8 mouse cellular contexts compared by ENCODE assay signal in genomic region chr7:141454967-141455551, GRCm38 (mm10). TPM values are rescaled to one million over a fixed set of nuclear protein-coding genes. Genes with fewer than 3 reads are reported as not detected.
DNase-seq lines count a peak whose midpoint lies in the region; ATAC-seq and TF ChIP-seq lines count a peak whose summit lies in the region.

TSS of gene Pnpla2 (plus strand) at chr7:141455198.

- H3K36me3 ChIP-seq in E14TG2a.4 (ENCODE audit: insufficient read depth, low read length): peaks cover 40% of the 10 kb centered on the region
- peaks cover 36% of the 10 kb centered on the region for H3K36me3 ChIP-seq in forebrain, embryonic 12.5 days (replicated peaks)
- H3K36me3 ChIP-seq in heart, embryonic 16.5 days (ENCODE audit: control insufficient read depth, insufficient read depth): peaks cover 33% of the 10 kb centered on the region
- H3K36me3 ChIP-seq in liver, postnatal 0 days (replicated peaks; ENCODE audit: insufficient read depth, low read length): peaks cover 37% of the 10 kb centered on the region
- H3K36me3 ChIP-seq in neural tube, embryonic 13.5 days: peaks cover 39% of the 10 kb centered on the region

- peak within 1 kb of the TSS; percentile 85 for H3K4me2 ChIP-seq in forebrain, embryonic 12.5 days
- H3K4me2 ChIP-seq in heart, embryonic 16.5 days (ENCODE audit: low read depth, low read length): peak within 1 kb of the TSS; percentile 95
- H3K4me2 ChIP-seq in liver, postnatal 0 days (ENCODE audit: low read depth, low read length): peak within 1 kb of the TSS; percentile 93
- H3K4me2 ChIP-seq in neural tube, embryonic 13.5 days: peak within 1 kb of the TSS; percentile 89

- peaks cover 20% of the 10 kb centered on the region for H3K27me3 ChIP-seq in E14TG2a.4 (ENCODE audit: insufficient read depth, low read length)
- H3K27me3 ChIP-seq in forebrain, embryonic 12.5 days: peaks cover 19% of the 10 kb centered on the region
- H3K27me3 ChIP-seq in heart, embryonic 16.5 days (ENCODE audit: control insufficient read depth, insufficient read depth, low read length): no peaks in the 10 kb centered on the region
- no peaks in the 10 kb centered on the region for H3K27me3 ChIP-seq in liver, postnatal 0 days (ENCODE audit: insufficient read depth, low read length)
- H3K27me3 ChIP-seq in neural tube, embryonic 13.5 days: peaks cover 16% of the 10 kb centered on the region

- WGBS in forebrain, embryonic 12.5 days: under 1% methylated on average over 45 of the region's 45 CpGs
- WGBS in heart, embryonic 16.5 days: 0% methylated on average over 45 of the region's 45 CpGs
- WGBS in liver, postnatal 0 days (ENCODE audit: insufficient replicate concordance): under 1% methylated on average over 45 of the region's 45 CpGs
- WGBS in neural tube, embryonic 13.5 days: under 1% methylated on average over 45 of the region's 45 CpGs

- H3K4me1 ChIP-seq in E14TG2a.4 (replicated peaks; ENCODE audit: low read depth, low read length): peaks cover 75% of the 10 kb centered on the region
- peaks cover 21% of the 10 kb centered on the region for H3K4me1 ChIP-seq in forebrain, embryonic 12.5 days
- peaks cover 17% of the 10 kb centered on the region for H3K4me1 ChIP-seq in heart, embryonic 16.5 days (ENCODE audit: control insufficient read depth, insufficient read depth, low read length)
- H3K4me1 ChIP-seq in liver, postnatal 0 days (ENCODE audit: insufficient read depth): peaks cover 25% of the 10 kb centered on the region
- H3K4me1 ChIP-seq in neural tube, embryonic 13.5 days (replicated peaks): peaks cover 24% of the 10 kb centered on the region

- peak within 1 kb of the TSS; percentile 91 for H3K4me3 ChIP-seq in E14TG2a.4 (replicated peaks; ENCODE audit: low read length)
- H3K4me3 ChIP-seq in forebrain, embryonic 12.5 days (replicated peaks): peak within 1 kb of the TSS; percentile 51
- H3K4me3 ChIP-seq in heart, embryonic 16.5 days (ENCODE audit: low read length): peak within 1 kb of the TSS; percentile 69
- peak within 1 kb of the TSS; percentile 77 for H3K4me3 ChIP-seq in liver, postnatal 0 days (ENCODE audit: low read depth, low read length)
- peak within 1 kb of the TSS; percentile 69 for H3K4me3 ChIP-seq in neural tube, embryonic 13.5 days

- peak; percentile 83 for ATAC-seq in forebrain, embryonic 12.5 days (ENCODE audit: low FRiP score)
- ATAC-seq in heart, embryonic 16.5 days (replicated peaks; ENCODE audit: extremely low read depth, insufficient read depth, low FRiP score): peak; percentile 87
- ATAC-seq in liver, postnatal 0 days: peak; percentile 86
- peak; percentile 79 for ATAC-seq in neural tube, embryonic 13.5 days (ENCODE audit: low read depth)

- peak; percentile 22; the same call in 1 of the 2 replicates for TF ChIP-seq EP300 in liver, postnatal 0 days (IDR thresholded peaks at IDR 0.05; ENCODE audit: low read depth)

- DNase-seq in c-Kit-positive CD71-positive TER-119-negative erythroid progenitor cells, embryonic 14.5 days (ENCODE audit: low read depth): peak; percentile 90
- DNase-seq in kidney, postnatal 36 days: peak; percentile 98 to 100
- DNase-seq in liver, postnatal 0 days: peak; percentile 99
- peak; percentile 80 for DNase-seq in telencephalon, adult 2 months (ENCODE audit: low read depth, low spot score)

- peak within 1 kb of the TSS; percentile 73 for H3K9ac ChIP-seq in forebrain, embryonic 12.5 days
- H3K9ac ChIP-seq in heart, embryonic 16.5 days (ENCODE audit: low read length): peak within 1 kb of the TSS; percentile 88
- H3K9ac ChIP-seq in liver, postnatal 0 days (replicated peaks): peak within 1 kb of the TSS; percentile 90
- peak within 1 kb of the TSS; percentile 83 for H3K9ac ChIP-seq in neural tube, embryonic 13.5 days

- no peaks in the 10 kb centered on the region for H3K9me3 ChIP-seq in E14TG2a.4 (ENCODE audit: low read length)
- H3K9me3 ChIP-seq in forebrain, embryonic 12.5 days: no peaks in the 10 kb centered on the region
- H3K9me3 ChIP-seq in heart, embryonic 16.5 days (replicated peaks; ENCODE audit: control insufficient read depth, low read length): no peaks in the 10 kb centered on the region
- H3K9me3 ChIP-seq in liver, postnatal 0 days (ENCODE audit: low read length): no peaks in the 10 kb centered on the region
- H3K9me3 ChIP-seq in neural tube, embryonic 13.5 days: no peaks in the 10 kb centered on the region

- peak within 1 kb of the TSS; percentile 74; the same call in 1 of the 2 replicates for H3K27ac ChIP-seq in forebrain, embryonic 12.5 days
- peak within 1 kb of the TSS; percentile 93 for H3K27ac ChIP-seq in heart, embryonic 16.5 days (ENCODE audit: low read length)
- H3K27ac ChIP-seq in liver, postnatal 0 days (ENCODE audit: low read depth): peak within 1 kb of the TSS; percentile 99
- peak within 1 kb of the TSS; percentile 71 for H3K27ac ChIP-seq in neural tube, embryonic 13.5 days (replicated peaks)

- TF ChIP-seq CTCF in E14TG2a.4 (conservative IDR thresholded peaks at IDR 0.05; ENCODE audit: low read length): no peak
- peak; percentile 48 for TF ChIP-seq CTCF in liver, postnatal 0 days (IDR thresholded peaks at IDR 0.05; ENCODE audit: low read depth)

RNA-seq across cellular contexts. Expression of gene Pnpla2, which starts in this region (rescaled TPM):
- polyA plus RNA-seq in forebrain, embryonic 12.5 days (2016; fragmentation: Nextera tagmentation; extraction: Ambion mirVana): 16.2 and 18.3 TPM in 2 replicates
- polyA plus RNA-seq in heart, embryonic 16.5 days (2015; fragmentation: Nextera tagmentation; extraction: Ambion mirVana): 73.1 and 78.0 TPM in 2 replicates
- 47.1 and 51.3 TPM in 2 replicates for polyA plus RNA-seq in liver, postnatal 0 days (2015; fragmentation: Nextera tagmentation; extraction: Ambion mirVana)
- polyA plus RNA-seq in neural tube, embryonic 13.5 days (2015; fragmentation: Nextera tagmentation; extraction: Ambion mirVana): 17.1 and 17.6 TPM in 2 replicates

Comparison
In these comparisons a context has a peak if more than half of its experiments do, and no peak if none do; other contexts are left out.
1. Peak in every context shown above with its lines: DNase-seq, ATAC-seq, H3K4me3 ChIP-seq and H3K27ac ChIP-seq.